Mouse (Mus musculus): ENCODE measurements around the gene Wdr53. TPM values are rescaled to one million over a fixed set of nuclear protein-coding genes. Genes with fewer than 3 reads are reported as not detected.
"Not testable (repeated sequence)": the region's sequence is repeated elsewhere in the genome, so short reads cannot be mapped to it uniquely, and the experiment has no call there.

Gene Wdr53
- total RNA-seq, 2 experiments from 2014 or later = 6.8 to 7.6 TPM

- no peak for DNase-seq
- intact Hi-C loops (cut with DNase I) = loop anchor here (10.0 kb wide), 1 partner anchor 189 kb away; no protein-coding TSS in a partner anchor
These were observed 28.8 kb downstream of the Wdr53 start for GRCm38 (mm10) chr16:32275830-32276229.

- peak; percentile 90 to 91 for DNase-seq
- intact Hi-C loops (cut with DNase I) = loop anchor here (10.0 kb wide), 1 partner anchor 187 kb away; no protein-coding TSS in a partner anchor
These were observed 30.6 kb downstream of the Wdr53 start, which contains the start of gene Rnf168 for GRCm38 (mm10) chr16:32277308-32278256. Gene Rnf168 (plus strand): TSS chr16:32277459.

GRCm38 (mm10) chr16:32278396-32278795 is 31.4 kb downstream of the Wdr53 start:
- intact Hi-C loops (cut with DNase I) = loop anchor here (10.0 kb wide), 1 partner anchor 186 kb away; no protein-coding TSS in a partner anchor
- DNase-seq = no peak

- DNase-seq = no peak
- intact Hi-C loops (cut with DNase I) = no loop called here
These were observed 33.2 kb downstream of the Wdr53 start for GRCm38 (mm10) chr16:32280211-32280610.

GRCm38 (mm10) chr16:32282608-32283007 is 35.6 kb downstream of the Wdr53 start:
- intact Hi-C loops (cut with DNase I) = no loop called here
- no peak for DNase-seq

GRCm38 (mm10) chr16:32291821-32292220 is 44.8 kb downstream of the Wdr53 start:
- no peak for DNase-seq
- intact Hi-C loops (cut with DNase I) = no loop called here

GRCm38 (mm10) chr16:32299617-32300016 is 52.6 kb downstream of the Wdr53 start:
- intact Hi-C loops (cut with DNase I); DNase-seq: not testable (repeated sequence)

GRCm38 (mm10) chr16:32303046-32303445 is 56.0 kb downstream of the Wdr53 start:
- intact Hi-C loops (cut with DNase I) = no loop called here
- DNase-seq = no peak

GRCm38 (mm10) chr16:32303886-32304285 is 56.9 kb downstream of the Wdr53 start:
- no peak for DNase-seq
- intact Hi-C loops (cut with DNase I) = no loop called here

Small RNA genes lying within 50 kb of the gene (microRNA-seq; reads per million reads assigned to microRNA genes)
- 0 reads per million in 2 experiments for gene Mir1946a

Other genes starting within 250 kb of the Wdr53 start
- 10 to 100 TPM; 14.3 to 17.1 TPM for gene Senp5, start 243.9 kb upstream of the Wdr53 start, total RNA-seq (2021)
- gene Pak2, start 167.9 kb upstream of the Wdr53 start, total RNA-seq (2021) = 10 to 100 TPM; 31.9 to 32.9 TPM
- gene Pigx, start 147.5 kb upstream of the Wdr53 start, total RNA-seq (2021) = 10 to 100 TPM; 18.8 to 24.5 TPM
- gene Cep19, start 147.4 kb upstream of the Wdr53 start, total RNA-seq (2021) = 10 to 100 TPM in 1 of 2 experiments, 1 to 10 TPM in 1; 8.9 to 10.2 TPM
- gene Nrros, start 81.6 kb upstream of the Wdr53 start, total RNA-seq (2021) = 1 to 10 TPM; 5.8 to 7.3 TPM
- gene Bex6, start 67.4 kb upstream of the Wdr53 start, total RNA-seq (2021) = not detected
- gene Fbxo45, start 69 bp upstream of the Wdr53 start, total RNA-seq (2021) = 10 to 100 TPM; 12.9 to 13.3 TPM
- gene Smco1, start 24.2 kb downstream of the Wdr53 start, total RNA-seq (2021) = 10 to 100 TPM; 19.6 to 23.1 TPM
- 10 to 100 TPM; 15.2 to 15.7 TPM for gene Rnf168, start 30.2 kb downstream of the Wdr53 start, total RNA-seq (2021)
- gene Ubxn7, start 85.0 kb downstream of the Wdr53 start, total RNA-seq (2021) = 10 to 100 TPM; 35.4 to 39.2 TPM
- gene Tm4sf19, start 153.3 kb downstream of the Wdr53 start, total RNA-seq (2021) = not detected
- gene Tctex1d2, start 172.5 kb downstream of the Wdr53 start, total RNA-seq (2021) = 1 to 10 TPM; 5.7 to 6.0 TPM
- gene Pcyt1a, start 183.7 kb downstream of the Wdr53 start, total RNA-seq (2021) = 100 to 1,000 TPM; 106 to 108 TPM
- 1 to 10 TPM; 2.3 TPM for gene Slc51a, start 240.7 kb downstream of the Wdr53 start, total RNA-seq (2021)
- not detected for gene Zdhhc19, start 249.0 kb downstream of the Wdr53 start, total RNA-seq (2021)

All from heart, postnatal 14 days (tissue).